ENCODE assay signal across 9 mouse cellular contexts in genomic region chr4:102228953-102229586, GRCm38 (mm10).
DNase-seq lines count a peak whose midpoint lies in the region; ATAC-seq and TF ChIP-seq lines count a peak whose summit lies in the region.
"Had no signal": no experiment of that assay in that cellular context is flagged by ENCODE, and none has a peak within 500 bp of the region (broad histone marks: within the 10 kb centered on the region; RNA-seq: fewer than 3 reads in every experiment).

No protein-coding gene starts in this region.

- no peak for ATAC-seq in hindbrain, embryonic 14.5 days (ENCODE audit: low FRiP score)
- no peak for ATAC-seq in hindbrain, embryonic 12.5 days (ENCODE audit: low FRiP score)
- peak; percentile 59; the same call in 1 of the 2 replicates for ATAC-seq in forebrain, postnatal 0 days
- no peak for ATAC-seq in midbrain, postnatal 0 days (ENCODE audit: low FRiP score)
- ATAC-seq in monocyte, adult 5-6 weeks (replicated peaks; ENCODE audit: insufficient number of reproducible peaks, low FRiP score, low TSS enrichment, poor library complexity, severe bottlenecking): no peak

- peak; percentile 75 for DNase-seq in hindbrain, embryonic 14.5 days (ENCODE audit: low spot score)
- DNase-seq in c-Kit-positive CD71-negative TER-119-negative erythroid progenitor cells, embryonic 14.5 days (ENCODE audit: low read depth): peak; percentile 32
- peak; percentile 83 for DNase-seq in forebrain, postnatal 0 days
- DNase-seq in layer of hippocampus, postnatal 14 days (ENCODE audit: low spot score in 2 of 2): peak; percentile 44 to 62
- peak; percentile 69 for DNase-seq in midbrain, postnatal 0 days (ENCODE audit: low spot score)
- DNase-seq: liver, embryonic 13.5 days had no signal

- no peak overlapping the region for H3K4me2 ChIP-seq in hindbrain, embryonic 14.5 days (replicated peaks)
- H3K4me2 ChIP-seq in hindbrain, embryonic 12.5 days (replicated peaks): no peak overlapping the region
- H3K4me2 ChIP-seq in forebrain, postnatal 0 days (ENCODE audit: low read depth): no peak overlapping the region
- H3K4me2 ChIP-seq in midbrain, postnatal 0 days (ENCODE audit: low read depth, low read length, poor library complexity, severe bottlenecking): no peak overlapping the region
- H3K4me2 ChIP-seq: liver, embryonic 13.5 days had no signal

- no peak overlapping the region for H3K27ac ChIP-seq in hindbrain, embryonic 14.5 days
- no peak overlapping the region for H3K27ac ChIP-seq in hindbrain, embryonic 12.5 days
- no peak overlapping the region for H3K27ac ChIP-seq in forebrain, postnatal 0 days (ENCODE audit: low read depth, low read length)
- H3K27ac ChIP-seq in midbrain, postnatal 0 days (ENCODE audit: low read depth, low read length): no peak overlapping the region
- H3K27ac ChIP-seq: liver, embryonic 13.5 days had no signal

- H3K9ac ChIP-seq in hindbrain, embryonic 14.5 days: no peak overlapping the region
- no peak overlapping the region for H3K9ac ChIP-seq in hindbrain, embryonic 12.5 days
- no peak overlapping the region for H3K9ac ChIP-seq in forebrain, postnatal 0 days
- no peak overlapping the region for H3K9ac ChIP-seq in midbrain, postnatal 0 days (replicated peaks; ENCODE audit: low read length, poor library complexity, severe bottlenecking)
- H3K9ac ChIP-seq: liver, embryonic 13.5 days had no signal

- H3K27me3 ChIP-seq in hindbrain, embryonic 14.5 days (ENCODE audit: control insufficient read depth, insufficient read depth, low read length): no peaks in the 10 kb centered on the region
- H3K27me3 ChIP-seq in hindbrain, embryonic 12.5 days: no peaks in the 10 kb centered on the region
- H3K27me3 ChIP-seq in E14TG2a.4 (ENCODE audit: insufficient read depth, low read length): no peaks in the 10 kb centered on the region
- H3K27me3 ChIP-seq in forebrain, postnatal 0 days (ENCODE audit: insufficient read depth, low read length): no peaks in the 10 kb centered on the region
- no peaks in the 10 kb centered on the region for H3K27me3 ChIP-seq in midbrain, postnatal 0 days (ENCODE audit: insufficient read depth, low read length)
- H3K27me3 ChIP-seq: liver, embryonic 13.5 days had no signal

- 53% methylated on average over 7 of the region's 7 CpGs for WGBS in hindbrain, embryonic 14.5 days
- 63% methylated on average over 7 of the region's 7 CpGs for WGBS in hindbrain, embryonic 12.5 days
- WGBS in forebrain, postnatal 0 days: 30% methylated on average over 7 of the region's 7 CpGs
- 40% methylated on average over 7 of the region's 7 CpGs for WGBS in midbrain, postnatal 0 days

- H3K9me3 ChIP-seq in hindbrain, embryonic 14.5 days (ENCODE audit: control insufficient read depth, low read length): no peaks in the 10 kb centered on the region
- no peaks in the 10 kb centered on the region for H3K9me3 ChIP-seq in hindbrain, embryonic 12.5 days (replicated peaks)
- H3K9me3 ChIP-seq in E14TG2a.4 (ENCODE audit: low read length): no peaks in the 10 kb centered on the region
- no peaks in the 10 kb centered on the region for H3K9me3 ChIP-seq in forebrain, postnatal 0 days (ENCODE audit: low read length)
- no peaks in the 10 kb centered on the region for H3K9me3 ChIP-seq in midbrain, postnatal 0 days (ENCODE audit: low read length)
- H3K9me3 ChIP-seq: liver, embryonic 13.5 days had no signal

- H3K4me1 ChIP-seq in hindbrain, embryonic 14.5 days (replicated peaks; ENCODE audit: control insufficient read depth, insufficient read depth, low read length): no peaks in the 10 kb centered on the region
- H3K4me1 ChIP-seq in hindbrain, embryonic 12.5 days: no peaks in the 10 kb centered on the region
- H3K4me1 ChIP-seq in E14TG2a.4 (replicated peaks; ENCODE audit: low read depth, low read length): no peaks in the 10 kb centered on the region
- no peaks in the 10 kb centered on the region; the same call in 1 of the 2 replicates for H3K4me1 ChIP-seq in forebrain, postnatal 0 days (ENCODE audit: insufficient read depth)
- no peaks in the 10 kb centered on the region; the same call in 1 of the 2 replicates for H3K4me1 ChIP-seq in midbrain, postnatal 0 days (ENCODE audit: insufficient read depth, low read length)
- H3K4me1 ChIP-seq: liver, embryonic 13.5 days had no signal

- peak; percentile 36 for TF ChIP-seq CTCF in E14TG2a.4 (conservative IDR thresholded peaks at IDR 0.05; ENCODE audit: low read length)
- peak; percentile 68 for TF ChIP-seq CTCF in forebrain, postnatal 0 days (IDR thresholded peaks at IDR 0.05; ENCODE audit: low read depth)
- TF ChIP-seq CTCF in midbrain, postnatal 0 days (IDR thresholded peaks at IDR 0.05): peak; percentile 73

- no peaks in the 10 kb centered on the region for H3K36me3 ChIP-seq in hindbrain, embryonic 14.5 days (replicated peaks; ENCODE audit: control insufficient read depth, insufficient read depth)
- H3K36me3 ChIP-seq in hindbrain, embryonic 12.5 days: no peaks in the 10 kb centered on the region
- H3K36me3 ChIP-seq in E14TG2a.4 (ENCODE audit: insufficient read depth, low read length): no peaks in the 10 kb centered on the region
- H3K36me3 ChIP-seq in forebrain, postnatal 0 days (ENCODE audit: insufficient read depth): no peaks in the 10 kb centered on the region
- no peaks in the 10 kb centered on the region for H3K36me3 ChIP-seq in midbrain, postnatal 0 days (ENCODE audit: insufficient read depth, low read length)
- H3K36me3 ChIP-seq: liver, embryonic 13.5 days had no signal

- H3K4me3 ChIP-seq in hindbrain, embryonic 14.5 days (replicated peaks; ENCODE audit: low read length): no peak overlapping the region
- H3K4me3 ChIP-seq in hindbrain, embryonic 12.5 days: no peak overlapping the region
- no peak overlapping the region for H3K4me3 ChIP-seq in E14TG2a.4 (replicated peaks; ENCODE audit: low read length)
- H3K4me3 ChIP-seq in forebrain, postnatal 0 days (ENCODE audit: low read depth, low read length): no peak overlapping the region
- no peak overlapping the region for H3K4me3 ChIP-seq in midbrain, postnatal 0 days (ENCODE audit: low read depth, low read length)
- H3K4me3 ChIP-seq: liver, embryonic 13.5 days had no signal

Comparison
In these comparisons a context has a peak if more than half of its experiments do, and no peak if none do; other contexts are left out.
1. DNase-seq: peak in every context shown above with its lines; median percentile 83 in forebrain, postnatal 0 days; 75 in hindbrain, embryonic 14.5 days; 69 in midbrain, postnatal 0 days; 53 in layer of hippocampus, postnatal 14 days; 32 in c-Kit-positive CD71-negative TER-119-negative erythroid progenitor cells, embryonic 14.5 days.